Mouse (Mus musculus) testis, postnatal 10 days (tissue): ENCODE data around the gene Pprc1.

Source experiments
- DNase-seq: peaks from one replicate; pipeline ENCODE4 v3.0.0; 2021; ENCODE audit warnings: low spot score

Pprc1 gene

GRCm38 (mm10) chr19:46033911-46034310, 10.8 kb upstream of the Pprc1 start:
- no peak for DNase-seq

GRCm38 (mm10) chr19:46035971-46036370, 8.7 kb upstream of the Pprc1 start:
- no peak for DNase-seq

GRCm38 (mm10) chr19:46036477-46037242, 8.0 kb upstream of the Pprc1 start:
- DNase-seq = no peak

- DNase-seq = no peak
These were observed 7.3 kb upstream of the Pprc1 start for GRCm38 (mm10) chr19:46037243-46037924.

- DNase-seq = no peak
These were observed 6.5 kb upstream of the Pprc1 start for GRCm38 (mm10) chr19:46037925-46038850.

- no peak for DNase-seq
These were observed 5.8 kb upstream of the Pprc1 start for GRCm38 (mm10) chr19:46038851-46039260.

GRCm38 (mm10) chr19:46039478-46039877, 5.2 kb upstream of the Pprc1 start:
- peak; percentile 94 for DNase-seq

- DNase-seq = no peak
These were observed 4.4 kb upstream of the Pprc1 start for GRCm38 (mm10) chr19:46040149-46040902.

GRCm38 (mm10) chr19:46041299-46041932, 3.3 kb upstream of the Pprc1 start:
- no peak for DNase-seq

- peak; percentile 93 for DNase-seq
These were observed 2.7 kb upstream of the Pprc1 start for GRCm38 (mm10) chr19:46041933-46042475.

- no peak for DNase-seq
These were observed 2.1 kb upstream of the Pprc1 start for GRCm38 (mm10) chr19:46042476-46043011.

- DNase-seq = no peak
These were observed 1.3 kb upstream of the Pprc1 start for GRCm38 (mm10) chr19:46043380-46043779.

- peak; percentile 87 for DNase-seq
These were observed 458 bp downstream of the Pprc1 start, which contains the start of gene Ldb1 for GRCm38 (mm10) chr19:46044993-46045695. Gene Ldb1, minus strand, starts transcription at chr19:46045214.

GRCm38 (mm10) chr19:46045696-46046311, 1.1 kb downstream of the Pprc1 start:
- DNase-seq = peak; percentile 73

GRCm38 (mm10) chr19:46046621-46047025, 1.9 kb downstream of the Pprc1 start:
- no peak for DNase-seq

- no peak for DNase-seq
These were observed 2.7 kb downstream of the Pprc1 start for GRCm38 (mm10) chr19:46047426-46047825.

GRCm38 (mm10) chr19:46049129-46049528, 4.4 kb downstream of the Pprc1 start:
- DNase-seq = no peak

- DNase-seq = no peak
These were observed 5.8 kb downstream of the Pprc1 start for GRCm38 (mm10) chr19:46050462-46050861.

- no peak for DNase-seq
These were observed 11.2 kb downstream of the Pprc1 start for GRCm38 (mm10) chr19:46055752-46056387.
